Mouse (Mus musculus): ENCODE measurements around the gene Il2ra.

The Il2ra gene

DNA sequence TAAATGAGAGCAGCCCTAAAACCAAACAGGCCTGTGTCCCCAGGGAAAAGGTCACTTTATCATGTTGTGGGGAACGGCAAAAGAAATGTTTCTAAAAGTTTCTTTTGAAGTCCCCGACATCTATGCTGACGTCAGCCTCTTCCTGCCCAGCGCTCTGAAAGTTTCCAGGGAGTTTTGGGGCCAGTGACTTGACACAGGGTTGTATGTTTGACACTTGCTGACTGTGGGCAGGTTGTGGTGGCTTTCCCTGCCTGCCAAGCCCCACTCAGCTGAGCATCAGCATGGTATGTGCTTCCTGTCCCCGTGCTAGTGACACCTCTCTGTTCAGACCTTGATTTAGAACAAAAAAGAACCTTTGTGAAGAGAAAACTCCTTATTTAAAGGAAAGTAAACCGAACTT, 10.7 kb downstream of the Il2ra start:
- DNase-seq (ENCODE audit: low read depth, low spot score): peak; percentile 92

DNA sequence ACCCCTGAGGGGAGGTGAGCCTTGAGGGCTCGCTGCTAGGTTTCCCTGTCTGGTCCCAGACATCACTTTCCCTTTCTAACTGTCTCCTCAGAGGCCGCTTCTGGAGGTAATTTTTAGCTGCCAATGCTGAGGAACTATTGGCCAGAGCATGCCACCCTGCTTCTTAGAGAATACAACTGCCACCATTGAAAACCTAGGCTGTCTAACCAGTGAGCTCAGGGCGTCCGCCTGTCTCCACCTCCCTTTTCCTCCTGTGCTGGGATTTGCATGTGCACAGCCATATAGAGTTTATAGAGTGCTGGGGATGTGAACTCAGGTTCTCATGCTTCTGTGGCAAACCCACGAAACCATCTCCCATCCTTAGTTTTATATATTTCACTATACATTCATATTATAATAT, 11.2 kb downstream of the Il2ra start:
- no peak for DNase-seq (ENCODE audit: low read depth, low spot score)

DNA sequence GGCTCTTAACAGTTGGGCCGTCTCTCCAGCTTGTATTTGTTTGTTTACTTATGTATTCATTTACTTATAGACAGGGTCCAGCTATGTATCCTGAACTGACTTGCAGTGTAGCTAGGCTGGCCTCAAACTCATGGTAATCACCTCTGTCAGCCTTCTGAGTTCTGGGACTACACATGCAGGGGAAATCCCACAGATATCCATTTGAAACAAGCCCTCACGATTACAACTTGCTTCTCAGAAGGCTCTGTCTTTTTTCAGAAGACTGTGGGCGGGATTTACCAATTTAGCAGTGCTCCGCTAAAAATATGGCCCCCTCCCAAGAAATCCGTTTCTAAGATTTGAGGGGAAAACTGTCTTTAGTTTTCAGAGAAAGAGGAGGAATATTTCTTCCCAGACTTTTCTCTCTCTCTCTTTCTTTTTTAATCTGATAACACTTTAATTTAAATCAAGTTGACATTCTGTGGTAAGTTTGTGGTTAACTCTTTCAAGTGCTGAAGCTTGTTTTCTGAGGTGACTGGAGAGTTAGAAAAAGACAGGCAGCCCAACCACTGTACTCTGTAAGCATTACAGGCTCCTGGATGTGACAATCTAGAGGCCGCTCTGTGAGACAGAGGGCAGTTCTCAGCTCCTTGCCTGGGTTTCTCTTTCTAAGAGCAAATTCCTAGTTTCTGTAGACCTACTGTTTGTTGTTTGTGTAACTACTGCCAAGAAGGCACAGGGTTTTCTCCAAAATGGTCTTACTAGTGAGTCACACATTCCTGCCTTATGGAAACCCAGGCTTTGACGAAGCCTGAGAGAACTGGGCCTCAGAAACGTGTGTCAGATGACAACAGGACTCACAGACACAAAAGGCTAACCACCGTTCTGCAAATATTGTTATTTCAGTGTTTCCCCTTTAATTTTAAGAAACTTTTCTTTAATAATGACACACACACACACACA, 12.7 kb downstream of the Il2ra start:
- DNase-seq (ENCODE audit: low read depth, low spot score): peak; percentile 77

DNA sequence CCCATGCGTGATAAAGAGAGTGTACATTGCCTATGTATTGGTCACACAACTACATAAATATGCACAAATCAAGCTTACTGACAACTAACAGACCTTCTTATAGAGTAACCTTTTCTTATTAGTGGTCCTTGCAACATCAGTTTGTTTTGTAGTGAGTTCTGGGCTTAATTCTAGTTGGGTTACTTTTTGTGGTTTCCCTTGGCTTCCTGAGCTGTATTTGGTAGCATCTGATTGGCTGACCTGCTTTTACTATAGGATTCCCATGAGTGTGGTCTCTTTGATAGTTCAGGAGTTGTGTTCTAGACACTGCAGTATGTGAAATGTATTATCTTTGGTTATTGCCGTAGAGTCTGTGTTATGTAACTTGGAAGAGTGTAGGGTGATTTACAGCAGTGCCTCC, 15.0 kb downstream of the Il2ra start:
- peak; percentile 72 for DNase-seq (ENCODE audit: low read depth, low spot score)

DNA sequence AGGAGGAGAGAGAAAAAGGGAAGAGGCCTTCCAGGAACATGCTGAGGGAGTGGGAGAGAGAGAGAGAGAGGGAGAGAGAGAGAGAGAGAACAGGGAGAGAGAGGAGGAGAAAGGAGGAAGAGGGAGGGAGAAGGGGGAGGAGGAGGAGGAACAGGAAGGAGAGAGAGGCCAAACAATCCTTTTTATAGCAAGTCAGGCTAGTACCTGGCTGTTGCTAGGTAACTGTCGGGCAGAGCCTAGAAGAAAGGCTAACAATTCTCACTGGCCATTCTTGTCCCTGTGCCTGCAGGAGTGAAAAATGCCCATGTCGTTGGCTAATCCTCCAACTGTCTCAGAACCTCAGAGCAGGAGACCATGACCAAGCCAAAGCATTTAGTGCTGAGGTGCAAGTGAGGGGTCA, 16.7 kb downstream of the Il2ra start:
- DNase-seq (ENCODE audit: low read depth, low spot score): no peak

DNA sequence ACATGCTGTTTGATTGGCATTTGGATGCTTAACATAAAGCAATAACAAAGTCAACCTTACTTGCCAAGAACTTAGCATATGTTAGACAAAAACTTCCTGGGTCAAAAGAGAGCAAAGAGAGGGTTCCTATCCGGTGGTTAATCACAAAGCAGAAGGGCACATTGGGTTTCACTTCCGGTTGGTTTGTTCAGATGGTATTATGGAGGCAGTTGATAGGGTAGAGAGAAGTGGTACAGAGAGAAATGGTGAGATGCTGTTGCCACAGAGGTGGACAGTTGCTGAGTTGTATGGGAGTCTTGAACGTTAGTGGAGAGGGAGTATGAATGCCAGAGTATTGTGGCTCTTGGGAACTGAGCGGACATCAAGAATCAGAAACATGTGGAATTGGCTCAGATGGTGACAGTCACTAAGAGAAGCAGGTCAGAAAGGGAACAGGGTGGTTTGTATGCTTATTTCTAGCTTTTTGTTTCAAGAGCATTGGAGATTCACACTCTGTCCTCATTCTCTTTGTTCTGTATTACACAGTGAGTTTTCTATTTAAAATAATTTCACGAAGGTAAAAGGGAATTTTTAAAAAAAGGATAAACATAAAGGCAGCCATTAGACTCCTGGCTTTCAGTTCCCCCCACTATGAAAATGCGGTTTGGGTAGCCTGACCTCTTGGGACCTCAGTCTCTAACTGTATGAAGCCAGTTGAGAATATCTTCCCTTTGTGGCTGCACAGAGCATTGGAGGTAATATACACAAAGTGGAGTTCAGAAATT, 19.7 kb downstream of the Il2ra start:
- peak; percentile 62 for DNase-seq (ENCODE audit: low read depth, low spot score)

DNA sequence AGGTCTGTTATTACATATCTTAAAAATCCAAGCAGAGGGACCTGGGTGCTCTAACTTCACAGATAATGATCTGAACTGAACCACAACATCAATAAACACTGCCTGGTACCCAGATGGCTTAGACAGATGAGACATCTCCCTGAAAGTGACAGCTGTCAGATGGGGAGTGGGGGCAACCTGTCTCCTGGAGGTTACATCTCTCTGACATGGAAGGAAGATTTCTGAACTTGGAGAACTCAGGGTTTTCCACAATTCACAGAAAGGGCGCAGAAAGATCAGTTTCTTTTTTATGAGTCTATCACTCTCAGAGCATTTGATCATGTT, 20.3 kb downstream of the Il2ra start:
- peak; percentile 65 for DNase-seq (ENCODE audit: low read depth, low spot score)

DNA sequence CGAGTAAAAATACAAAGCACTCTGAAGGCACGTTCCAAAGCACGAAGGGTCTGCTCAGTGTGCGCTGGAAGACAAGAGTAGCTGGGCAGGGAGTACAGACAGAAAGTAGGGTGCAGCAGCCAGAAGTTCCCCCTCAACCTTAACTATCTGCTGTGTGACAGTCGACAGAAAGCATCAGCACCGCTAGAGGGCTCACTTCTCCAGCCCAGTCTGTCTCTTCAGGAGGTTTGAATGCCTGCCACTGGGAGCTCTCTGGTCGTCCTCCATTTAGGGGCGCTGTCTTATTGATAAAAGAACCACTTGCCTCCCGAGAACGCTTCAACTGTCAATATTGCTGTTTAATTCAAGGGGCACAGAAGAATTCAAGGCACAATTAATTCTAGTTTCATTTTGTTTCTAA, 21.4 kb downstream of the Il2ra start:
- peak; percentile 92 for DNase-seq (ENCODE audit: low read depth, low spot score)

DNA sequence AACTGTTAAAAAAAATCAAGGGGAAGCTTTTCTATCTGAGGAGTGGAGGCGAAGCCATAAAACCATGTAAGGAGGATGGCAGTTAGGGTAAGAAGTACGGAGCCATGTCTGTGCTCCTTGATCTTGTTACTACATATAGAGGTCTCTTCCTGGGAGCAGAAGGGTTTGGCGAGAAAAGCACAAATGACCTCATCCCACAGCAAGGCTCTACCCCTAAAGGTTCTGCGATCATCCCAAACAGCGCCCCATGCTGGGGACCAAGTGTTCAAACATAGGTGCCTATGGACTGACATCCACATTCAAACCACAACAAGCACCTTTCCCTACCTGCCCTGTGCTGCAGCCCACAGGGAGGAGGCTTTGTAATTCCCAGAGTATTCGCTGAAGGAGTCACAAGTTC, 21.8 kb downstream of the Il2ra start:
- no peak for DNase-seq (ENCODE audit: low read depth, low spot score)

DNA sequence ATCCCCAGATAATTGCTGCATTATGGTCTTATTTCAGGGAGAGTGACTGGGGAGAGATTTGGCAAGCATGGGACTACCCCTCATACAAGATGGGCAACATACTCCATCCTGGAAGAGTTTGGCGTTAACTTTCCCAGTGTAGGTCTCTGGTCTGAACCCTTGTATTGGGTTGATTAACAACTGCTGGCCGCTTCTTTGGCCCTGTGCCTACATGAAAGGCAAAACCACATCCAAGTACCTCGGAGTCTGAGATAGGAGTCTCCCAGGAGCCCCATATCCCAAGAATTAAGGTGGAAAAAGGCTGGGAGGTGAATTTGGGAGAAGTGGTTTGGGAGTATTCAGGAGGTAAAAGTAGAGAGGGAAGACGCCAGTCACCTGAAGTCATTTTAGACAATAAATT, 22.2 kb downstream of the Il2ra start:
- DNase-seq (ENCODE audit: low read depth, low spot score): no peak

DNA sequence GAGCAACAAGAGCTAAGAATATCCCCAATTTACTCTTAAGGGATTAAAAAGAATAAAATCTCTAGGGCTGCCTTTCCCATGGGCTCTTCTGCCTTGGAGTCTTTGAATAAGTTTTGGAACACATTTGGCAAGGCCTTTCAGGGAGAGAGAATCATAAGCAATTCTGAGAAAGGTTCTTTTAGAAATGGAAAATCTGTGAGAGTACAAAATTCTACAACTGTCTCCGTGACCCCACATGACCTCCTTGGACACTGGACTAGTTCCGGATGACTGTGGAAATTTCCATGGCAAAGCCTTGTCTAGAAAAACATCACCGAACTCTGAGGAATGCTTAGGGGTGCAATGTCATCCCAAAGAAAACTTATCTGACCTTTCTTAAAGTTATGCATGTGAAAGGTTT, 22.7 kb downstream of the Il2ra start:
- no peak for DNase-seq (ENCODE audit: low read depth, low spot score)

DNA sequence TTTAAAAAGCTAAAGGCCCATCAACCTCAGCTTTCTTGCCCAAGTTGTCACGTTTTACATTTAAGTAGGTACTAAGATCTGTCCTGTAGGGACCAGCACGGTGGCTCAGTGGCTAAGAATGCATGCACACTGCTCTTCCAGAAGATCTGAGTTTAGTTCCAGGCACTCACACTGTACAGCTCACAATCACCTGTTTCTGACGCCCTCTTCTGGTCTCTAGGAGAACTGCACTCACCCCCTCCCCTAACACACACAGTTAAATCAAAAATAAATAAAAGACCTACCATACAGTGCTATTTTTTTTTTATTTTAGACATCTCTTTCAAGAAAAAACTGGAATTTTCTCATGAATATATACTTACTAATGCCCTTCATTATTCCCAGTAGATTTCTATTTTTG, 29.5 kb downstream of the Il2ra start:
- DNase-seq (ENCODE audit: low read depth, low spot score): peak; percentile 75

DNA sequence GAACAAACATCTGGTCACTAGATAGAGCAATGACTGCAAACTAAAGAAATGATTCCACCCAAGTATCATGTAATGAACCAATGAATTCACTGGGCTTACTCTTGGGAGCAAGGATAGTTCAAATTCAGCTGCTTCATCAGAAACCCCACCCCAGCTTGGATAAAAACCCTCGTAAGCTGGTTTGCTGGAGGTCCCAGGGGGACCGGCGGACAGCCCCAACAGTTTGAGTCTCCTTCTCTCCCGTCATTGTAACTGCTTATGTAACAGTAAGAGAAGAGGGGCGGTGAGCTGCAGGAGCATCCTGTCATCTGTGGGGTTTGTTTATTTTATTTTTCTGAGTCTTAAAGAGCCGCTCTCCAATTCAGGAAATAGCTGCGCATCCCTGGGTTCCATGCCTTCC, 37.0 kb downstream of the Il2ra start:
- DNase-seq (ENCODE audit: low read depth, low spot score): no peak

DNA sequence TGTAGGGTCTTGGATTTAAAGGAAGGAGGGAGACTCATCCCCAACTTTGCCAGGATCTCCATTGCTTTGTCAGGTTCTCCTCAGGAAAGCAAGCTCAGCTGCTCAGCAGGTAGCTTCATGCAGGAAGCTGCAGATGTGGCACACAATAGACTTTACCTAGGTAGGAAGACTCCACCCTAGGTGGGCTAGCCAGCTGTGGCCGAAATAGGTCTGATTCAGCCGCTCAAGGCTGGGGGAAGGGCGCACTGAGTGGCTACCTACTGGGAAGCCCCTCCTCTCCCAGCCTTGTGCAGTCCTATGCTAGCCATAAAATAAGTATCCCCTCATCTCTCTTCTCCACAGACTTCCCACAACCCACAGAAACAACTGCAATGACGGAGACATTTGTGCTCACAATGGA, 40.1 kb downstream of the Il2ra start:
- no peak for DNase-seq (ENCODE audit: low read depth, low spot score)

DNA sequence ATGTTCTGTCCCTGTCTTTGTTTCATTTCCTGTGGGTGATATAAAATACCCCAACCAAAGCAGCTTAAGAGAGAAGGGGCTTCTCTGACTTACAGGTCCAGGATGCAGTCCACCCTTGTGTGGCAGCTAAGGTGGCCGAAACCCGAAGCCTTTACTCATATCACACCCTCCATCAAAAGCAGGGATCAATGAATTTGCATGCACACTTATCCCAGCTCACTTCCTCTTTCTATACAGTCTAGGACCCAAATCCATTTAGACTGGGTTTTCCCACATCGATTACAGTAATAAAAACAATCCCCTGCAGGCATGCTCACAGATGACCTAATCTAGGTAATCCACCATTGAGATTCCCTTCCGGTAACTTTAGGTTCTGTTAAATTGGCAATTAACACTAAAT, 43.9 kb downstream of the Il2ra start:
- DNase-seq (ENCODE audit: low read depth, low spot score): no peak

DNA sequence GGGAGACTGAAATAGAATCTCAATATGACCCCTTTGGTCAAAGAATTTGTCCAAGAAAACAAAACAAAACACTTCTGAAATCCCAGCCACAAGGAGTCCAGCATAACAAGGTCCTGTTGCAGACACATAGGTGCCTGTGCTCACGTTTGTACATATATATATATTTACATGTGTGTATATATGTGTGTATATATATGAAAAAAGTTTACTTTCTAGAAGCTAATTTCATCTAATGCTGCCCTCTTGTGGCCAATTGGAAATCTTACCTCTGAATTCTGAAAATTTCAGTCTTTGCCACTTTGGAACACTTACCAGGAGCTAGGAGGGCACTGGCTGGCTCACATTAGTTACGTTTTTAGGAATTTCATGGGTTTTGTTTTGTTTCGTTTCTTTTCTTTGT, 44.8 kb downstream of the Il2ra start:
- peak; percentile 67 for DNase-seq (ENCODE audit: low read depth, low spot score)

DNA sequence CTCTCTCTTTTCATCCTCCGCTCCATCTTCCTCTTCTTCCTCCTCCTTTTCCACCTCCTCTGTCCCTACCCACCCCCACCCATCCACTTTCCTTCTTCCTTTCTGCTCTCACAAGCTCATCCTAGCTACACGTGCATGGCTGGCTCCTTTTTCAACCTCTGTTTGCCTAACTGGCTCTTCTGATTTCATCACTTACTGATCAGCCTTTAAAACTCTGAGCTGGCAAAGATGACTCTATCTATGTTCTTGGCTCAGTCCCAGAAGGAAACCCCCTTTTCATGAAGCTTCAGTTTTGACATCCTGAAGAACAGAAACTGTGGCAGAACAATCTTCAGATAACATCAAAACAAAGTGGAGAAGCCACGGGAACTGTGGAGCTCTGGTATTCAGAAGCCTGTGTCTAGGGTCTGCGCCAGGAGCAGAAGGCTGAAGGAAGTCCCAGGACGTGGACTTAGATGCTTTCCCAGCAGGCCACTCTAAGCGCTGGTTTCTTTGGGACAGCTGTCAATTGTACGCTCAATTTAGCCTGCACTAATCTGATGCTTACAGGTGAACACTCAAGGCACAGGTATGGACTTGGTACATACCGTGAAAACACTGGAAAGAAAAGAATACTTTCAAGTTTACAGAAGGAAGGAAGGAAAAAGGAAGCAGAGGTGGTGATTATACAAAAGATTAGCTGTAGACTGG, 47.7 kb downstream of the Il2ra start:
- DNase-seq (ENCODE audit: low read depth, low spot score): no peak

DNA sequence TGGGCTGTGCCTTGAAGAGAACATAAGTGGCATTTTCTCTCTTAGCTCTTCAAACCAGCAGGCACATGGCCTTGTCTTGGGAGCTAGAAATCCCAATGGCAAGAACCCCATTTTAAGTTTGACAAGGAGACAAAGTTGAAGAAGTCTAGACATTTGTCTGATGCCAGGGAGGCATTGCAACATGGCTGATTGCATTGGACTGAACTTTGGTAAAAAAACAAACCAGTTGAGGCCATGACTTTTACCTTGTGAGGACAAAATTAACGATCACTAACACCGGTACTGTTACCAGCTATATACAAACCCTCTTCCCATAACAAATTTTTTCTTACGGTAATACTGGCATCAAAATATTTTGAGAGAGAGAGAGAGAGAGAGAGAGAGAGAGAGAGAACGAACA, 50.7 kb downstream of the Il2ra start:
- DNase-seq (ENCODE audit: low read depth, low spot score): no peak

DNA sequence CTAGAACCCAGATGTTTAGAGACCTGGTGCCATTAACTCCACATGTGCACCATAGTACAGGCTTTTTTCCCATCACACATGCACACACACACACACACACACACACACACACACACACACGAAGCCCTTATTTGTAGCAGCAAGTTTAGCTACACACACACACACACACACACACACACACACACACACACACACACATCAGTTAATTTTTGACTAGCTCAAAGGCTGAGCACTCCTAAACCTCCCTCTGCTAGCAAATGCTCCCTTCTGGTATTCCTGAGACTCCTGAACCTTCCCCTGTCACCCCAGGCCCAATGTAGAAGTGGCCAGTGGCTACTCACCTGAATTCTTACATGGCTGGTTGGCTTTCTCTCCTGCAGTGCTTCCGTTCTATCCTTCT, 51.5 kb downstream of the Il2ra start:
- no peak for DNase-seq (ENCODE audit: low read depth, low spot score)

DNA sequence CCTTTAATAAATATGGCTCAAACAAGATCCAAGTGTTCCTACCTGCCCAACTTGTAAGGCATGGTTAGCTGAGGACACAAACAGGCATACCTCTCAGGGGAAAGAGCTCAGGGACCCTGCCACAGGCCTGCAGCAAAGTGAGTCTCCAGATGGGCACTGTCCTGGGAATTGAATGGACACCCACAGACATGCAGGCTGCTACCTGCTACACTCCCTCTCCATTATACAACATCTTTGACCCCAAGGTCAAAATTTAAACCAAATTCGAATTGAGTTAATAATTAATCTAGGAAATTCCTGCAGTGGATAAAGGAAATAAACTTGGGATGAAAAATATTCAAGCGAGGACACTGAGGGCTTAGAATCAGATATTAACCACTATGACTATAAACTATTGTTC, 53.3 kb downstream of the Il2ra start:
- DNase-seq (ENCODE audit: low read depth, low spot score): no peak

DNA sequence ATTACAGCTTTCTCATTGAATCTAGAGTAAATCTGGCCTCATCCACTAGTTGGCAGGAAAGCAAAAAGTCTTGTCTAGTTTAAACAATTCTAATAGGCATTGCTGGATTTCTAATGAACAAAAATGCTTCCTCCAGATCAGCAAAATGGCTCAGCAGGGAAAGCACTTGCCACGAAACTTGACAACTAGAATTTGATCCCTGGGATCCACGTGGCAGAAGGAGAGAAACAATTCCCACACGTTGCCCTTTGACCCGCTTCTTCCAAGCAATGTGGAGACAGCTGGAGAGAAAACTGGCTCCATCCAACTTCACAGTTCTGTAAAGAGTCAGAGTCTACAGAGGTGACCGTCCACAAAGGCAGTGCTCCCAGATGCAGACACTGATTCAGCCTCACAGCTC, 56.4 kb downstream of the Il2ra start:
- peak; percentile 6 for DNase-seq (ENCODE audit: low read depth, low spot score)

DNA sequence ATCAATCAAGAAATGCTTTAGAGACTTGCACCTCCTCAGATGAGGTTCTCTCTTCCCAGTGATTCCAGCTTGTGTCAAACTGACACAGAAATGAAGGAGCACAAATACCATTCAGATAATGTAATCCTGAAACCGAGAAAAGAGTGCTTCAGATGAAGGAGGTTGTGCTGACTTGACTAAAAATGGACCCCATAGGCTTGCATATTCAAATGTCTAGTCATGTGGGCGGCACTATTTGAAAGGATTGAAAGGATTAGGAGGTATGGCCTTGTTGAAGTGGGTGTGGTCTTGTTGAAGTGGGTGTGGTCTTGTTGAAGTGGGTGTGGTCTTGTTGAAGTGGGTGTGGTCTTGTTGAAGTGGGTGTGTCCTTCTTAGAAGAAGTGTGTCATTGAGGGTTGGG, 57.3 kb downstream of the Il2ra start:
- peak; percentile 12 for DNase-seq (ENCODE audit: low read depth, low spot score)
